Mouse (Mus musculus): ENCODE results near the gene Islr. TPM values are rescaled to one million over a fixed set of nuclear protein-coding genes. Genes with fewer than 3 reads are reported as not detected.

The Islr gene
- polyA plus RNA-seq, 1 experiment from 2014 or later: 10.4 TPM

DNA sequence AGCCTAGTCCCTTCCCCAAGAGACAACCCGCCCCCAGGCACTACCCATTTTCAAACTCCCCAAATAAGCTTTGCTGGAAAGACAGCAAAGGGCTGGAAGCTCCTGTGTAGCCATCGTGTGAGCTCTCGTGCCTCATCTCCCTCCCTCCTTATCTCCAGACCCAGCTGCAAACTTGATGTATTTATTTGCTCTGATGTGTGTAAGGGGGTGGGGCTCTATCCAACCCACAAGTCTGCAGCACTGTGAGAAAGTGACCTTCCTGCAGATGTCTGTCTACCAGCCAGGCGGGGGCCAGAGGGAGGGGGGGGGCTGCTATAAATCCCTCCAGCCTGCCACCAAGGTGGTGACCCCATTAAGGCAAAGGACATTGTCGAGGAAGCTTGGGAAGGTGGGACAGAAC, 9.8 kb upstream of the Islr start:
- Histone ChIP-seq H3K9me3 (no peaks in the 10 kb centered on the region), H3K4me1 (peaks cover 56% of the 10 kb centered on the region), H3K27ac (no peak overlapping the region), H3K27me3 (ENCODE audit: insufficient read depth, poor library complexity, severe bottlenecking) (0 out of 2 replicates have a peak, but pooled peaks cover 10% of the 10 kb centered on the region), H3K36me3 (no peaks in the 10 kb centered on the region), H3K4me3 (no peak overlapping the region)
- no peak for DNase-seq (ENCODE audit: low spot score)
- WGBS: 18% methylated on average over 5 of the region's 5 CpGs

DNA sequence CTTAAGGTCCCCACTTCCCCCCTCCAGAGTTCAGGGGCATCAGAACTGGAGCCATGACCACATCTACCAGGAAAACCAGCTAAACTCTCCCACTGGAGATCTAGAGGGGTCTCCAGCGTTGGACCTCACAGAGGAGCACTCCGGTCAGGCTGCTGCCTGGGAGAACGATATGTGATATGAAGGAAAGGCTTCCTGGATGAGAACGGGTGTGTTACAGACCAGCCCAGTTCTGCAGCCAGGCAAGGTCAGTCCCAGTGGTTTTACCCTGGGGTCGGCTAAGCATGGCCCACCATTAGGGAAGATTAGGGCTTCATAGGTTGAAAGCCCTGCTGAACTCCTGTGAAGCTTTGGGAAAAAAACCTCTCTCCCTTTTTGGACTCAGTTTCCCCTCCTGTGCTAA, 9.3 kb upstream of the Islr start:
- H3K4me1 ChIP-seq: peaks cover 52% of the 10 kb centered on the region
- H3K27me3 ChIP-seq (ENCODE audit: insufficient read depth, poor library complexity, severe bottlenecking): 0 out of 2 replicates have a peak, but pooled peaks cover 10% of the 10 kb centered on the region
- no peak overlapping the region for H3K4me3 ChIP-seq
- 64% methylated on average over 5 of the region's 5 CpGs for WGBS
- H3K36me3 ChIP-seq: no peaks in the 10 kb centered on the region
- DNase-seq (ENCODE audit: low spot score): no peak
- H3K9me3 ChIP-seq: no peaks in the 10 kb centered on the region
- H3K27ac ChIP-seq: 0 out of 2 replicates have a peak overlapping the region, but pooled peaks have one; percentile 30

DNA sequence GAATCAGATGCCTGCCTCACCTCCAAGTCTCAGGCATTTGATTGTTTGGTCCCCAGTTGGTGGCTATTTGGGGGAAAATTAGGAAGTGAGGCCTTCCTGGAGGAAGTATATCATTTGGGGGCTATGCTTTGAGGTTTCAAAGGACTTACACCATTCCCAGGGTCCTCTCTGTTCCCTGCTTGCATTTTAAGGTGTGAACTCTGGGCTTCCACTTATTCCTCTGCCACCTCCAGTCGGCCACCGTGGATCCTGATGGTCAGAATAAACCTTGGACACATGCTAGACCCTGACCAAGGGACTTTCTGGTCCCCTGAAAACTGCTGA, 6.2 kb upstream of the Islr start:
- H3K27me3 ChIP-seq (ENCODE audit: insufficient read depth, poor library complexity, severe bottlenecking): peaks cover 28% of the 10 kb centered on the region
- H3K4me1 ChIP-seq: peaks cover 45% of the 10 kb centered on the region
- H3K9me3 ChIP-seq: no peaks in the 10 kb centered on the region
- no peak for DNase-seq (ENCODE audit: low spot score)
- 56% methylated on average over 2 of the region's 2 CpGs for WGBS
- no peak overlapping the region for H3K4me3 ChIP-seq
- H3K27ac ChIP-seq: peak overlapping the region; percentile 77
- H3K36me3 ChIP-seq: no peaks in the 10 kb centered on the region

GRCm38 (mm10) chr9:58209462-58210303, 5.6 kb upstream of the Islr start:
- Histone ChIP-seq H3K27ac (peak overlapping the region; percentile 77), H3K9me3 (no peaks in the 10 kb centered on the region), H3K4me3 (no peak overlapping the region), H3K36me3 (no peaks in the 10 kb centered on the region), H3K27me3 (ENCODE audit: insufficient read depth, poor library complexity, severe bottlenecking) (peaks cover 32% of the 10 kb centered on the region), H3K4me1 (peaks cover 41% of the 10 kb centered on the region)
- WGBS: 76% methylated on average over 8 of the region's 8 CpGs
- DNase-seq (ENCODE audit: low spot score): no peak

GRCm38 (mm10) chr9:58206013-58206412, 1.9 kb upstream of the Islr start:
- 86% methylated on average over 7 of the region's 7 CpGs for WGBS
- Histone ChIP-seq H3K27ac (no peak overlapping the region), H3K4me1 (peaks cover 40% of the 10 kb centered on the region), H3K4me3 (no peak overlapping the region), H3K27me3 (ENCODE audit: insufficient read depth, poor library complexity, severe bottlenecking) (peaks cover 53% of the 10 kb centered on the region), H3K9me3 (no peaks in the 10 kb centered on the region), H3K36me3 (no peaks in the 10 kb centered on the region)
- DNase-seq (ENCODE audit: low spot score): no peak

DNA sequence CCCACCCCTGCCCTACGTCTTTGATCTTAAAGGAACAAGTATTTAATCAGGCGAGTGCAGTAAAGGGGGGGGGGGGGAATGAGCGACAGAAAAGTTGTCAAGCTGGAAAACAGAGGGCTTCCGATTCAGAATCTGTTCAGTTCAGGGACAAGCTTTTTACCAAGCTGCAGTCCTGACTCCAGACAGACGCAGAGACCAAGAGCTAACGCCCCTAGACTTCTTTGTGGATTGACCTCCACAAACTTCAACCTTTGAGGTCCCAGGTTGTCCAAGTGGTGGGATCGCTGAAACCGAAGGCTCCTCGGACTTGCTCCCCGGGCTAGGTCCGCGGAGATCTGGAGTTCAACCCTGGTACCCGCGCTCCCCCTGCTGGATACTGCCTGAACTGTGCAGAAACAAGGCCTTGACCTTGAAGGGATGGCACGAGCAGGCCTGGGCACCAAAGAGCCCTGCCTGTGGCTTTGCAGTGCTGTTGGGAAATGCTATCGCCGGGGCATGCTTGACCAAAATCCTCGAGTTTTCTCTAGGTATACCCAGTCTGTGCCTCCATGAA, 418 bp upstream of the Islr start:
- H3K9me3 ChIP-seq: no peaks in the 10 kb centered on the region
- DNase-seq (ENCODE audit: low spot score): peak; percentile 95
- H3K27me3 ChIP-seq (ENCODE audit: insufficient read depth, poor library complexity, severe bottlenecking): peaks cover 68% of the 10 kb centered on the region
- peak overlapping the region; percentile 26; the same call in 1 of the 2 replicates for H3K27ac ChIP-seq
- H3K4me3 ChIP-seq: peak overlapping the region; percentile 55
- peaks cover 35% of the 10 kb centered on the region for H3K4me1 ChIP-seq
- no peaks in the 10 kb centered on the region for H3K36me3 ChIP-seq
- WGBS: 3% methylated on average over 18 of the region's 18 CpGs

DNA sequence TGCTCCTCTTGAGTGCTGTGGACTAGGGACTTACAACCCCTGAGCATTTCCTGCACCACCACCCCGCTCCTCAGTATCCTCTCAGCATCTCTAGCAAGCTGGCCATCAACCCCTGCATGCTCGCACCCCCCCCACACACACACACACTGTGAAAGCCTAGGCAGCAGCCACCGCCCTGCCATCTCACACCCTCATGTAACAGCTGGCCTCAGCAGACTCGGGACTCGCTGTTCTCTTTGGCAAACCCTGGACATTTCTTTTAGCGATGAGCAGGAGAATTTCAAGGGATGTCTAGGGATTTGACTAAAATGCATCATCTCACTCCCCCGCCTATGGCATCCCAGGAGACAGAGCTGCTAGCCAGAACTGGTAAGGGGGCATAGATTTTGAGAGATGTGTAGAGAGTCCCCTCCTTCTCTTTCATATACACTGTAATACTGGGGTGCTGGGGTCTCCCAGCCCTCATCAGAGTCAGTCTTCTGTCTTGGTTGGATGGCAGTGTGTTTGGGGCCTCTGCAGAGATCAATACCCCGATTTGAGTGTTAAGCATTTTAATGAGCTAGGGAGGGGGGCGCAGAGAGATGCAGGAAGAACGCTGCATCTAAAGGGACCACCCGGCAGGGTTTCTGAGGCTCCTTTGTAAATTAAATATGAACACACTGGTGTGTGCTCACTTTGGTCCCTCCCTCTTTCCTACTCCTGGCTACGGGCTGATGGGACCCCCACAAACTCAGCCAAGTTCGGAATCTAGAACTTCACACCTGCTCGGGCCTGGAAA, 1.2 kb downstream of the Islr start:
- no peak overlapping the region for H3K4me3 ChIP-seq

DNA sequence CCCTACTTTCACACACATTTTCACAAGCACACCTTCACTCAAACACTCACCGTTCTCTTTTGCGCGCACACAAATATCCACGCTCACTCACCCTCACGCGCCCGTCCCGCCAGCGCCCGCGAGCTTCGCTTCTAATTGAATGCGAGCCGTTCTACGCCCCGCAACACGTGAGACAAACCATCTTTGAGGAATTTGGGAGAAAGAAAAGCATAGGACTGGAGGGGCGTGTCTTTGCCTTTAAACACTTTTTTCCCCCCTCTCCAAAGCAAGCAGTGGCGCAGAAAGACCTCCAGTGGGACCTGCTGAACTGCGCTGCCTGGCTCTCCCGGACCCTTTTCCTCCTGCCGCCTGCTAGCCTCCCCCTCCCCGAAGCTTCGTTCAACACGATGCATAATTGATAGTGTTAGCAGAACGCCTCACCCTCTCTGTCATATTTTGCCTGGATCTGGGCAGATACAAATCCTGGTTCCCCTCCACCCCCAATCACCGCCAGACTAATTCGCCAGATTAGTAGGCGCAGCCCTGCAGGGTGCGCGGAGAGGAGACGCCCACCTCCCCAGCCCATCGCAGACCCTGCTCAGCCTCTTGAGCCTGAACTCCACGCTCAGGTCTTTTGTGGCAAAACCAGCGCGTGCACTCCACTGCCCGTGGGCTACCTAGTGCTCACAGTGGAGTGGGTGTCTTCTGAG, 2.1 kb downstream of the Islr start:
- WGBS: 1% methylated on average over 37 of the region's 37 CpGs
- H3K27ac ChIP-seq: no peak overlapping the region
- H3K27me3 ChIP-seq (ENCODE audit: insufficient read depth, poor library complexity, severe bottlenecking): peaks cover 90% of the 10 kb centered on the region
- H3K9me3 ChIP-seq: no peaks in the 10 kb centered on the region
- peak; percentile 73 for DNase-seq (ENCODE audit: low spot score)
- H3K4me3 ChIP-seq: peak overlapping the region; percentile 38
- H3K36me3 ChIP-seq: no peaks in the 10 kb centered on the region
- H3K4me1 ChIP-seq: peaks cover 60% of the 10 kb centered on the region

More for the DNA sequence above, 1.2 kb downstream of the Islr start:
- Histone ChIP-seq H3K4me1 (peaks cover 52% of the 10 kb centered on the region), H3K36me3 (no peaks in the 10 kb centered on the region), H3K9me3 (no peaks in the 10 kb centered on the region), H3K27me3 (ENCODE audit: insufficient read depth, poor library complexity, severe bottlenecking) (peaks cover 85% of the 10 kb centered on the region), H3K27ac (no peak overlapping the region)
- WGBS: 6% methylated on average over 14 of the region's 14 CpGs
- peak; percentile 69 for DNase-seq (ENCODE audit: low spot score)

DNA sequence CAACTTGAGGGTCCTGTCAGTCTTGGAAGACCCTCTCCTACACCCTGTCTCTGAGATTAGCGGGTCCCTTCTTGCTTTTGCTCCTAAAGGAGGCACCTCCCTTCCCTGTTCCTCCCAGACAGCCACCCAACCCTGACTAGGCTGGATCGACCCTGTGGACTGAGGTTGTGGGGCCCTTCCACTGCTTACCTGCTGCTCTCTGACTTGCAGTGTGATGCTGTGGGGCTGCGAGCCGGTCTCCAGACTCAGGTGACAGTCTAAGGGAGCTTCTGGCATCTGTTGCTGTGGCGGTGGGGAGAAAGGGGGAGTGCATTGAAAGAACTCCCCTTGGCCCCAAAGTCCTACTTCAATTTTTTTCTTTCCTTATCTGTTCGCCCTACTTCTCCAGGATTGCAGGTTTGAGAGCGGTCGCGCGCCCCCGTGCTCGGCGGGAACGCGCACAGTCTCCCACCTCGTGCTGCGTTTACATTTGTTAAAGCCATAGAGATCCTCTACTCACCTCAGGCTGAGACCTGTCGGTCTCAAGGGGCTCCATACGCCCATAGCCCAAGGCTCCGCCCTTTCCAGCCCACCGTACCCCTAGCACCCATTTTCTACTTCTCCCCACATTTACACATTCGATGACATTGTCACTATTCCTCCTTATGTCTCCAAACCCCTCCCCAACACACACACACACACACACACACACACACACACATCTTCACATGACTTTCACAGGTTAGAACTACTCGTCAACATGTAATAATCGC, 2.8 kb downstream of the Islr start:
- H3K27ac ChIP-seq: no peak overlapping the region
- H3K4me3 ChIP-seq: peak overlapping the region; percentile 38
- WGBS: under 1% methylated on average over 24 of the region's 24 CpGs
- peaks cover 68% of the 10 kb centered on the region for H3K4me1 ChIP-seq
- H3K27me3 ChIP-seq (ENCODE audit: insufficient read depth, poor library complexity, severe bottlenecking): peaks cover 92% of the 10 kb centered on the region
- no peaks in the 10 kb centered on the region for H3K9me3 ChIP-seq
- H3K36me3 ChIP-seq: no peaks in the 10 kb centered on the region
- peak; percentile 70 for DNase-seq (ENCODE audit: low spot score)

GRCm38 (mm10) chr9:58200270-58201090, 3.6 kb downstream of the Islr start:
- no peaks in the 10 kb centered on the region for H3K9me3 ChIP-seq
- H3K27ac ChIP-seq: no peak overlapping the region
- H3K4me3 ChIP-seq: no peak overlapping the region
- no peaks in the 10 kb centered on the region for H3K36me3 ChIP-seq
- 8% methylated on average over 11 of the region's 11 CpGs for WGBS
- DNase-seq (ENCODE audit: low spot score): peak; percentile 69
- H3K27me3 ChIP-seq (ENCODE audit: insufficient read depth, poor library complexity, severe bottlenecking): peaks cover 93% of the 10 kb centered on the region
- peaks cover 76% of the 10 kb centered on the region for H3K4me1 ChIP-seq

DNA sequence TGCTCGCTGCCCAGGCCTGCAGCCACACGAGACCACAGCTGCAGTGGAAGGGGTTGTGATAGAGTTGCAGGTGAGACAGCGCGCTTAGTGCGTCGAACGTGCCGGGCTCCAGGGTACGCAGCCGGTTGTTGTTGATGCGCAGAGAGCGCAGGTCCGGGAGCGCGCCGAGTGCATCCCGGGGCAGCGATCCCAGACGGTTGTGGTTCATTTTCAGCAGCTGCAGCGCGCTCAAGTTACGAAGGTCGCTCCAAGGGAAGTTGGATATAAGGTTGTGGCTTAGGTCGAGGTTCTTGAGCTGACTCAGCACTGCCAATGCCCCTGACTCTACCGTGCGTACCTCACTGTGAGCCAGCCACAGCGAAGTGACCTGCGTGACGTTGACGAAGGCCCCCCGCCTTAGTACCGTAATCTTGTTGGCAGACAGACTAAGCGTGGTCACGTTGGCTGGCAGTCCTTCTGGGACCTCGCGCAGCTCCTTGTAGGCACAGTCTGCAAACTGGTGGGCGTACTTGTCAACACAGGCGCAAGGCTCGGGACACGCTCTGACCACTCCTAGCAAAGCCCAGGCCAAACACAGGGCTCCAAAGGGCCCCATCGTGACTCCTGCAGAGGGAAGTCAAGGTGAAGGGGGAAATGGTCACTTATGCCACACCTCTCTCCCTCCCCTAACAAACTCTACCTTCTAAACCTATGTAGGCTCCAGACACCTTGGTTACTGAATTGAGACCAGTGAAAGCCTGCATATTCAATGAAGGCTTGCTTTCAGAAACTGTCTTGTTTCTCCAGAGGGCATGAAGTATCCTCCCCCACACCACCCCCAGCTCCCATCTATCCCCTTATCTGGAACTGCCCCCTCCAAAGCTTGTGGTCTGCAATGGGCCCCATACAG, 4.5 kb downstream of the Islr start:
- H3K27me3 ChIP-seq (ENCODE audit: insufficient read depth, poor library complexity, severe bottlenecking): peaks cover 95% of the 10 kb centered on the region
- peak; percentile 74 for DNase-seq (ENCODE audit: low spot score)
- peaks cover 82% of the 10 kb centered on the region for H3K4me1 ChIP-seq
- H3K9me3 ChIP-seq: no peaks in the 10 kb centered on the region
- no peak overlapping the region for H3K27ac ChIP-seq
- peak overlapping the region; percentile 51 for H3K4me3 ChIP-seq
- no peaks in the 10 kb centered on the region for H3K36me3 ChIP-seq
- under 1% methylated on average over 41 of the region's 41 CpGs for WGBS

Data from heart, embryonic 10.5 days (tissue).